Mouse (Mus musculus): Measurements from ENCODE around the gene Rtkn.

GRCm38 (mm10) chr6:83169872-83170271 lies 34.6 kb downstream of the Rtkn start:
- TF ChIP-seq GATA1 (IDR thresholded peaks at IDR 0.05; ENCODE audit: borderline replicate concordance, low read length) (no peak), FLI1 (IDR thresholded peaks at IDR 0.05; ENCODE audit: low read length) (no peak)

Measured in megakaryocyte, embryonic 14.5 days (primary cell).